Mouse (Mus musculus) brown adipose tissue, adult 24 weeks (tissue): ENCODE data around the gene Sh3glb2. TPM values are rescaled to one million over a fixed set of nuclear protein-coding genes. Genes with fewer than 3 reads are reported as not detected.

ENCODE experiments used
- H3K27ac ChIP-seq: fragments of 200-500 bp; replicated peaks from 2 replicates; pipeline ENCODE4 v1.5.1; 2012; ENCODE audit warnings: low read depth, mild to moderate bottlenecking, low read length
- H3K4me1 ChIP-seq: fragments of 200-500 bp; 2 replicates; pipeline ENCODE4 v1.6.1; 2012; ENCODE audit warnings: low read length, mixed read lengths; ENCODE audit not compliant: control insufficient read depth, insufficient read depth, insufficient read length
- H3K4me3 ChIP-seq: fragments of 200-500 bp; 2 replicates; pipeline ENCODE4 v1.5.1; 2012; ENCODE audit warnings: low read depth, mild to moderate bottlenecking, low read length, moderate library complexity; ENCODE audit not compliant: insufficient read depth
- polyA plus RNA-seq: library from polyadenylated mRNA; stranded (reverse); fragments of >200 nt; gene quantifications from 2 replicates; pipeline ENCODE4 v1.2.4, GENCODE M21; 2012; ENCODE audit not compliant: missing spikeins, insufficient read depth, insufficient read length

Gene Sh3glb2
- polyA plus RNA-seq, 1 experiment = 66.4 TPM

- Histone ChIP-seq H3K27ac (peak overlapping the region; percentile 45), H3K4me1 (no peaks in the 10 kb centered on the region), H3K4me3 (peak overlapping the region; percentile 73)
These were observed 6.3 kb upstream of the Sh3glb2 start for GRCm38 (mm10) chr2:30365281-30366069.

GRCm38 (mm10) chr2:30363773-30364650, 4.9 kb upstream of the Sh3glb2 start, which contains the start of gene Miga2:
Gene Miga2, plus strand, starts transcription at chr2:30364233.
- H3K4me3 ChIP-seq = peak within 1 kb of the TSS; percentile 73
- peak within 1 kb of the TSS; percentile 45 for H3K27ac ChIP-seq
- no peaks in the 10 kb centered on the region for H3K4me1 ChIP-seq

- H3K27ac ChIP-seq = no peak overlapping the region
- no peak overlapping the region for H3K4me3 ChIP-seq
- H3K4me1 ChIP-seq = peaks cover 3% of the 10 kb centered on the region; the same call in 1 of the 2 replicates
These were observed 3.7 kb upstream of the Sh3glb2 start for GRCm38 (mm10) chr2:30362865-30363264.

- Histone ChIP-seq H3K27ac (no peak overlapping the region), H3K4me3 (no peak overlapping the region), H3K4me1 (peaks cover 15% of the 10 kb centered on the region)
These were observed 1.5 kb upstream of the Sh3glb2 start for GRCm38 (mm10) chr2:30360626-30361025.

GRCm38 (mm10) chr2:30357552-30358510, 1.3 kb downstream of the Sh3glb2 start:
- peak overlapping the region; percentile 89 for H3K4me3 ChIP-seq
- peak overlapping the region; percentile 63 for H3K27ac ChIP-seq
- H3K4me1 ChIP-seq = peaks cover 15% of the 10 kb centered on the region

GRCm38 (mm10) chr2:30356906-30357305, 2.2 kb downstream of the Sh3glb2 start:
- peaks cover 15% of the 10 kb centered on the region for H3K4me1 ChIP-seq
- no peak overlapping the region for H3K27ac ChIP-seq
- H3K4me3 ChIP-seq = no peak overlapping the region; the same call in 1 of the 2 replicates

GRCm38 (mm10) chr2:30356266-30356665, 2.9 kb downstream of the Sh3glb2 start:
- Histone ChIP-seq H3K4me3 (no peak overlapping the region), H3K27ac (no peak overlapping the region), H3K4me1 (peaks cover 15% of the 10 kb centered on the region)

- H3K4me1 ChIP-seq = peaks cover 15% of the 10 kb centered on the region
- no peak overlapping the region for H3K27ac ChIP-seq
- no peak overlapping the region for H3K4me3 ChIP-seq
These were observed 3.3 kb downstream of the Sh3glb2 start for GRCm38 (mm10) chr2:30355861-30356260.

- no peak overlapping the region for H3K4me3 ChIP-seq
- peaks cover 3% of the 10 kb centered on the region for H3K4me1 ChIP-seq
- H3K27ac ChIP-seq = peak overlapping the region; percentile 41; the same call in 1 of the 2 replicates
These were observed 8.0 kb downstream of the Sh3glb2 start for GRCm38 (mm10) chr2:30351149-30351548.

- H3K4me1 ChIP-seq = no peaks in the 10 kb centered on the region; the same call in 1 of the 2 replicates
- no peak overlapping the region for H3K4me3 ChIP-seq
- no peak overlapping the region for H3K27ac ChIP-seq
These were observed 9.9 kb downstream of the Sh3glb2 start for GRCm38 (mm10) chr2:30349196-30349595.

GRCm38 (mm10) chr2:30345971-30346676, 13.0 kb downstream of the Sh3glb2 start:
- Histone ChIP-seq H3K4me3 (no peak overlapping the region), H3K27ac (no peak overlapping the region), H3K4me1 (no peaks in the 10 kb centered on the region; the same call in 1 of the 2 replicates)

- H3K4me3 ChIP-seq = no peak overlapping the region
- no peaks in the 10 kb centered on the region; the same call in 1 of the 2 replicates for H3K4me1 ChIP-seq
- H3K27ac ChIP-seq = no peak overlapping the region
These were observed 15.5 kb downstream of the Sh3glb2 start for GRCm38 (mm10) chr2:30343601-30344137.

- no peak overlapping the region for H3K4me3 ChIP-seq
- H3K27ac ChIP-seq = no peak overlapping the region
- H3K4me1 ChIP-seq = no peaks in the 10 kb centered on the region; the same call in 1 of the 2 replicates
These were observed 16.6 kb downstream of the Sh3glb2 start for GRCm38 (mm10) chr2:30342544-30342943.

- Histone ChIP-seq H3K27ac (no peak overlapping the region), H3K4me3 (no peak overlapping the region)
These were observed 17.1 kb downstream of the Sh3glb2 start for GRCm38 (mm10) chr2:30342061-30342460.

More at GRCm38 (mm10) chr2:30342061-30342460, 17.1 kb downstream of the Sh3glb2 start:
- no peaks in the 10 kb centered on the region; the same call in 1 of the 2 replicates for H3K4me1 ChIP-seq
